Mouse (Mus musculus): ENCODE data around the gene Ftl1.

DNA sequence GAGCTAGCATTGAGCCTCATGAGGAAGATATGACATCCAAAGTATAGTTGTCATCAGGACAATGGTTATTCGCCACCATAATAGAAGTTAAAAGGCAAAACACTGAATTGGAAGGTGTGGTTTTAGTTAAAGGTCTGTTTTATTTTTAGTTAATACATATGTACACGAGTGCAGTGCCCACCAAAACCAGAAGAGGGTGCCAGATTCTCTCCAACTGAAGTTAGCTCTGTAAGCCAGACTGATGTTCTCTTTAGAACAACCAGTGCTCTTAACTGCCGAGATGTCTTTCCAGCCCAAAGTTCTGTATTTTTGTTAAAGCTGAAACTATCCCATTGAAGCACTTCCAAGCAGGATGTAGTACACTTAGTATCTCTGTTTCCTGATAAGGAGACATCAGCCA, 11.2 kb upstream of the Ftl1 start:
- no peak for TF ChIP-seq CTCF (IDR thresholded peaks at IDR 0.05; ENCODE audit: borderline replicate concordance, insufficient read depth, low read length)
- no peak for TF ChIP-seq POLR2A (IDR thresholded peaks at IDR 0.05; ENCODE audit: low read depth, low read length)
